Mouse (Mus musculus): ENCODE measurements at regions not wholly inside any gene's neighbourhood (a gene's known extent, or its start where the extent isn't known, plus 50 kb on each side); places are given as distances from the start of the nearest gene placed in this dataset.

DNA sequence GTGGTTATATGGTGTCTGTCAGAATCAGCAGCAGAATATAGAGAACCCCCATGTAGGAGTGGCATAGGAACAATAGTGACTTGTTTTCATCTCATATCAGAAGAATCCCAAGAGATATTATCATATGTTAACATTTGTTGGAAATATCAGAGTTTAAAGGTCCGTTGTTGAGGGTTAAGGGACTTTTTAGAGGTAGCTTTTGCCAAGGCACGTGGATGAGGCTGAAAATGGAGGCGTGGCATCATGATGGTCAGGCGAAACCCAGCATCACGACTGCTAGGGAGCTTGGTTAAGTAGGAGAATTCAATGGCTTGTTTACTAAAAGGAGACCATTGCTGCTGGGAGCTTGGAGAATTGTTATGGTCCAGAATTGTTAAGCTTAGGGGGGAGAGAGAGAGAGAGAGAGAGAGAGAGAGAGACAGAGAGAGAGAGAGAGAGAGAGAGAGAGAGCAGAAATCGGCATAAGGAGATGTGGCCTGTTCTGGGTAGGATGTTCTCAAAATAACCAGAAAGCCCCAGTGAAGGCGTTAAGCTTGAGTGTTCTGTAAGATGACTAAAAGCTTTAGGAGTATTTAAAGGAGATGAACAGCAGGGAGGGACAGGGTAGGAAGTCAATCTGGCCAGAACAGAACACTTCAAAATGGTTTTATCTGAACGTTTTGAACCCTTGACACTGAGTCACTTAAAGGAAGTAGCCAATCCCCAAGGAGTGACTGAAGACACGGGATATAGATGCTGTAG, 161.7 kb downstream of the Plk2 start:
- H3K9me3 ChIP-seq (replicated peaks; ENCODE audit: insufficient read depth, low read length) = no peaks in the 10 kb centered on the region
- DNase-seq (ENCODE audit: low read depth, low spot score) = no peak
- H3K36me3 ChIP-seq (ENCODE audit: control insufficient read depth in 1 of 2, insufficient read depth in 2 of 2, low read length in 2 of 2) = no peaks in the 10 kb centered on the region
- TF ChIP-seq NELFE (IDR thresholded peaks at IDR 0.05; ENCODE audit: low read depth, low read length) (no peak), CTCF (IDR thresholded peaks at IDR 0.05 in 2 of 3, conservative IDR thresholded peaks at IDR 0.05 in 1 of 3; ENCODE audit: control insufficient read depth in 1 of 3, insufficient read depth in 1 of 3, low read depth in 2 of 3, low read length in 3 of 3, poor library complexity in 1 of 3, severe bottlenecking in 1 of 3) (no peak), RAD21 (IDR thresholded peaks at IDR 0.05; ENCODE audit: low read depth, low read length) (no peak), RCOR1 (IDR thresholded peaks at IDR 0.05; ENCODE audit: low read depth, low read length) (no peak), MYB (IDR thresholded peaks at IDR 0.05; ENCODE audit: low read depth, low read length) (no peak), KAT2A (conservative IDR thresholded peaks at IDR 0.05; ENCODE audit: low read depth, low read length) (no peak), HCFC1 (IDR thresholded peaks at IDR 0.05; ENCODE audit: low read depth, low read length) (no peak), EP300 (IDR thresholded peaks at IDR 0.05; ENCODE audit: low read depth in 1 of 2, low read length in 2 of 2) (no peak), ZC3H11A (IDR thresholded peaks at IDR 0.05; ENCODE audit: low read depth, low read length) (no peak), TCF12 (IDR thresholded peaks at IDR 0.05; ENCODE audit: low read depth, low read length) (no peak), GATA1 (IDR thresholded peaks at IDR 0.05; ENCODE audit: low read depth, low read length) (no peak), JUND (IDR thresholded peaks at IDR 0.05; ENCODE audit: low read depth, low read length) (no peak), MAFK (IDR thresholded peaks at IDR 0.05; ENCODE audit: borderline replicate concordance, low read depth, low read length) (no peak), ZNF384 (IDR thresholded peaks at IDR 0.05; ENCODE audit: low read depth, low read length) (no peak), ZMIZ1 (IDR thresholded peaks at IDR 0.05; ENCODE audit: low read depth, low read length) (no peak), E2F4 (IDR thresholded peaks at IDR 0.05; ENCODE audit: borderline replicate concordance, low read depth, low read length) (no peak), SMC3 (IDR thresholded peaks at IDR 0.05; ENCODE audit: low read depth, low read length) (no peak)
- no peaks in the 10 kb centered on the region for H3K27me3 ChIP-seq (ENCODE audit: control insufficient read depth in 1 of 2, insufficient read depth in 2 of 2, low read length in 2 of 2)
- no peak overlapping the region for H3K4me3 ChIP-seq (ENCODE audit: control insufficient read depth in 1 of 2, insufficient read depth in 1 of 2, low read depth in 2 of 2, low read length in 2 of 2)
- H3K27ac ChIP-seq (ENCODE audit: control insufficient read depth, low read depth, low read length) = no peak overlapping the region
- no peaks in the 10 kb centered on the region for H3K79me2 ChIP-seq (ENCODE audit: control insufficient read depth, insufficient read depth, low read length, poor library complexity)
- no peaks in the 10 kb centered on the region for H3K4me1 ChIP-seq (ENCODE audit: control insufficient read depth in 1 of 2, insufficient read depth in 2 of 2, low read length in 2 of 2)
- H3K9ac ChIP-seq (ENCODE audit: control insufficient read depth, low read depth, low read length, poor library complexity, severe bottlenecking) = no peak overlapping the region

DNA sequence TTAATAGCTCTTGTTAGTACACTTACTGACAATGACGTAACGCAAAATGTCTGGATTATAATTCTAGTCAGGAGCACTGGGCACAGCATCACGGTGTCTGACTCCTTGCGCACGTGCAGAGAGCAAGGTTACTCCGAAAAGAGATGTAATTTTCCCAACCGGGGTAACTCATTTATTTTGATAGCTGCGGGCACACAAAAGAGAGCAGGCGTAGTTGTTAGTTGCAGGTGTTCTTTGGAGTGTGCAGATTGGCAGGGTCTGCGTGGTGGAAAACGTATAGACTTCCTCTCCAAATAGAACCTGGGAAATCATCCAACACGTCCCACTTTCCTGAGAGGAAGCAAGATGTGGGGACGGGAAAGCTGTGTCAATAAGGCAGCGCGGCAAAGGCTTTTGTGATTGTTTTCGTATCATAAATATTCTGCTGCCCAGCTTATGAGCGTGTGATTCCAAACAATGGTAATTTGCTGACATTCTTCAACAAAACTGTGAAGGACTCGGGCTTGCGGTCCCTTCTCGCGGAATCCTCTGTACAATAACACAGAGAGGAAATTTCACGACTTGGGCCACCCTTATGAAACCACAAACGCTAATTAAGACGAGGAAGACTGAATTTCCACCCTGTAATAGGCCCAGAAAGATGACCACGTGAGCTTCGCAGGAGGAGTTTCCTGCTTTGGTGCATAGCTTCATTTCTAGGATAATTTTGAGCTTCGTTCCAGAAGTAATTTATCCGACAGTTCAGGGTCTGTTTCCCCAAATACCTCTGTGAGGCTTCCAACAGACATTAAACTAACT, 163.3 kb downstream of the Plk2 start:
- no peaks in the 10 kb centered on the region for H3K27me3 ChIP-seq (ENCODE audit: control insufficient read depth in 1 of 2, insufficient read depth in 2 of 2, low read length in 2 of 2)
- no peak overlapping the region for H3K9ac ChIP-seq (ENCODE audit: control insufficient read depth, low read depth, low read length, poor library complexity, severe bottlenecking)
- H3K79me2 ChIP-seq (ENCODE audit: control insufficient read depth, insufficient read depth, low read length, poor library complexity) = no peaks in the 10 kb centered on the region
- no peak overlapping the region for H3K27ac ChIP-seq (ENCODE audit: control insufficient read depth, low read depth, low read length)
- no peaks in the 10 kb centered on the region for H3K4me1 ChIP-seq (ENCODE audit: control insufficient read depth in 1 of 2, insufficient read depth in 2 of 2, low read length in 2 of 2)
- no peaks in the 10 kb centered on the region for H3K36me3 ChIP-seq (ENCODE audit: control insufficient read depth in 1 of 2, insufficient read depth in 2 of 2, low read length in 2 of 2)
- H3K4me3 ChIP-seq (ENCODE audit: control insufficient read depth in 1 of 2, insufficient read depth in 1 of 2, low read depth in 2 of 2, low read length in 2 of 2) = no peak overlapping the region
- DNase-seq (ENCODE audit: low read depth, low spot score) = no peak
- TF ChIP-seq UBTF (IDR thresholded peaks at IDR 0.05; ENCODE audit: borderline replicate concordance, insufficient read depth, low read depth, low read length) (no peak), MAX (IDR thresholded peaks at IDR 0.05; ENCODE audit: low read length) (no peak), JUND (IDR thresholded peaks at IDR 0.05; ENCODE audit: low read depth, low read length) (no peak), GATA1 (IDR thresholded peaks at IDR 0.05; ENCODE audit: low read depth, low read length) (no peak), EP300 (IDR thresholded peaks at IDR 0.05; ENCODE audit: low read depth in 1 of 2, low read length in 2 of 2) (no peak), RCOR1 (IDR thresholded peaks at IDR 0.05; ENCODE audit: low read depth, low read length) (no peak), CHD2 (IDR thresholded peaks at IDR 0.05; ENCODE audit: low read length) (no peak), E2F4 (IDR thresholded peaks at IDR 0.05; ENCODE audit: borderline replicate concordance, low read depth, low read length) (no peak), MEF2A (IDR thresholded peaks at IDR 0.05; ENCODE audit: extremely low read depth, insufficient replicate concordance, low read depth, low read length, poor library complexity, severe bottlenecking) (no peak), MXI1 (IDR thresholded peaks at IDR 0.05; ENCODE audit: low read depth, low read length) (no peak), ETS1 (IDR thresholded peaks at IDR 0.05; ENCODE audit: low read depth, low read length) (no peak), ZMIZ1 (IDR thresholded peaks at IDR 0.05; ENCODE audit: low read depth, low read length) (no peak), POLR2AphosphoS2 (IDR thresholded peaks at IDR 0.05; ENCODE audit: low read length) (no peak), SIN3A (IDR thresholded peaks at IDR 0.05; ENCODE audit: low read length) (no peak), TBP (IDR thresholded peaks at IDR 0.05; ENCODE audit: low read depth, low read length) (no peak)
- no peaks in the 10 kb centered on the region for H3K9me3 ChIP-seq (replicated peaks; ENCODE audit: insufficient read depth, low read length)
